In genomic region chr16:34316253-34316652, GRCm38 (mm10) we compare ENCODE assay signal across 12 mouse cellular contexts.
DNase-seq lines count a peak whose midpoint lies in the region; ATAC-seq and TF ChIP-seq lines count a peak whose summit lies in the region.
"Had no signal": no experiment of that assay in that cellular context is flagged by ENCODE, and none has a peak within 500 bp of the region (broad histone marks: within the 10 kb centered on the region; RNA-seq: fewer than 3 reads in every experiment).

No protein-coding gene starts in this region.

- no peak for TF ChIP-seq CTCF in forebrain, postnatal 0 days (IDR thresholded peaks at IDR 0.05; ENCODE audit: low read depth)

- H3K9me3 ChIP-seq in kidney, embryonic 15.5 days (replicated peaks), result no peaks in the 10 kb centered on the region
- H3K9me3 ChIP-seq in kidney, embryonic 14.5 days (ENCODE audit: control insufficient read depth, low read length), result no peaks in the 10 kb centered on the region
- H3K9me3 ChIP-seq in forebrain, postnatal 0 days (ENCODE audit: low read length), result no peaks in the 10 kb centered on the region
- no peaks in the 10 kb centered on the region for H3K9me3 ChIP-seq in midbrain, embryonic 12.5 days

- no peaks in the 10 kb centered on the region; the same call in 1 of the 2 replicates for H3K36me3 ChIP-seq in kidney, embryonic 15.5 days
- H3K36me3 ChIP-seq in kidney, embryonic 14.5 days (ENCODE audit: control insufficient read depth, insufficient read depth, low read length), result no peaks in the 10 kb centered on the region
- no peaks in the 10 kb centered on the region; the same call in none of the 2 replicates for H3K36me3 ChIP-seq in forebrain, postnatal 0 days (ENCODE audit: insufficient read depth)
- H3K36me3 ChIP-seq in midbrain, embryonic 12.5 days, result peaks cover 15% of the 10 kb centered on the region; the same call in 1 of the 2 replicates

- H3K27me3 ChIP-seq in kidney, embryonic 15.5 days, result no peaks in the 10 kb centered on the region
- no peaks in the 10 kb centered on the region for H3K27me3 ChIP-seq in kidney, embryonic 14.5 days (ENCODE audit: control insufficient read depth, insufficient read depth, low read length)
- no peaks in the 10 kb centered on the region for H3K27me3 ChIP-seq in forebrain, postnatal 0 days (ENCODE audit: insufficient read depth, low read length)
- no peaks in the 10 kb centered on the region for H3K27me3 ChIP-seq in midbrain, embryonic 12.5 days
- H3K27me3 ChIP-seq: Patski had no signal

- no peak overlapping the region for H3K4me3 ChIP-seq in kidney, embryonic 15.5 days (replicated peaks)
- no peak overlapping the region for H3K4me3 ChIP-seq in kidney, embryonic 14.5 days (ENCODE audit: low read length)
- no peak overlapping the region for H3K4me3 ChIP-seq in forebrain, postnatal 0 days (ENCODE audit: low read depth, low read length)
- H3K4me3 ChIP-seq in midbrain, embryonic 12.5 days, result no peak overlapping the region
- H3K4me3 ChIP-seq: megakaryocyte, embryonic 14.5 days had no signal

- DNase-seq in forebrain, postnatal 0 days, result no peak
- DNase-seq in retina, postnatal 1 day, result peak; percentile 52
- DNase-seq in ovary, postnatal 14 days (ENCODE audit: low spot score), result no peak
- DNase-seq: cerebellum, adult 9-11 months; kidney, postnatal 10 days; lung, embryonic 14.5 days had no signal

- 26% methylated on average over 10 of the region's 10 CpGs for WGBS in kidney, embryonic 15.5 days
- WGBS in kidney, embryonic 14.5 days, result 19% methylated on average over 10 of the region's 10 CpGs
- WGBS in forebrain, postnatal 0 days, result 21% methylated on average over 10 of the region's 10 CpGs
- 57% methylated on average over 10 of the region's 10 CpGs for WGBS in midbrain, embryonic 12.5 days

- no peak overlapping the region for H3K9ac ChIP-seq in kidney, embryonic 15.5 days
- no peak overlapping the region for H3K9ac ChIP-seq in kidney, embryonic 14.5 days (ENCODE audit: low read depth, low read length)
- H3K9ac ChIP-seq in forebrain, postnatal 0 days, result no peak overlapping the region
- H3K9ac ChIP-seq in midbrain, embryonic 12.5 days (replicated peaks), result no peak overlapping the region
- H3K9ac ChIP-seq: lung, embryonic 14.5 days had no signal

- 0 out of 2 replicates have a peak overlapping the region, but pooled peaks have one; percentile 10 for H3K27ac ChIP-seq in kidney, embryonic 15.5 days
- H3K27ac ChIP-seq in kidney, embryonic 14.5 days (ENCODE audit: low read depth, low read length), result no peak overlapping the region
- 0 out of 2 replicates have a peak overlapping the region, but pooled peaks have one; percentile 24 for H3K27ac ChIP-seq in forebrain, postnatal 0 days (ENCODE audit: low read depth, low read length)
- H3K27ac ChIP-seq in midbrain, embryonic 12.5 days (replicated peaks), result peak overlapping the region; percentile 68

- H3K4me2 ChIP-seq in kidney, embryonic 15.5 days, result no peak overlapping the region
- H3K4me2 ChIP-seq in kidney, embryonic 14.5 days (replicated peaks; ENCODE audit: low read depth, low read length), result no peak overlapping the region
- H3K4me2 ChIP-seq in forebrain, postnatal 0 days (ENCODE audit: low read depth), result no peak overlapping the region
- H3K4me2 ChIP-seq in midbrain, embryonic 12.5 days (replicated peaks), result no peak overlapping the region
- H3K4me2 ChIP-seq: lung, embryonic 14.5 days had no signal

- H3K4me1 ChIP-seq in kidney, embryonic 15.5 days, result peaks cover 18% of the 10 kb centered on the region
- H3K4me1 ChIP-seq in kidney, embryonic 14.5 days (ENCODE audit: control insufficient read depth, insufficient read depth, low read length), result peaks cover 3% of the 10 kb centered on the region; the same call in 1 of the 2 replicates
- H3K4me1 ChIP-seq in forebrain, postnatal 0 days (ENCODE audit: insufficient read depth), result peaks cover 5% of the 10 kb centered on the region; the same call in 1 of the 2 replicates
- peaks cover 17% of the 10 kb centered on the region for H3K4me1 ChIP-seq in midbrain, embryonic 12.5 days

- no peak for ATAC-seq in kidney, embryonic 15.5 days (replicated peaks; ENCODE audit: low FRiP score)
- no peak for ATAC-seq in kidney, embryonic 14.5 days (ENCODE audit: low FRiP score, low TSS enrichment)
- ATAC-seq in forebrain, postnatal 0 days, result peak; percentile 28; the same call in 1 of the 2 replicates
- ATAC-seq in midbrain, embryonic 12.5 days (ENCODE audit: low FRiP score, low read depth), result peak; percentile 66
- ATAC-seq in monocyte, adult 5-6 weeks (replicated peaks; ENCODE audit: insufficient number of reproducible peaks, low FRiP score, low TSS enrichment, poor library complexity, severe bottlenecking), result no peak
- ATAC-seq: Patski had no signal

Comparison
In these comparisons a context has a peak if more than half of its experiments do, and no peak if none do; other contexts are left out.
1. ATAC-seq: peak in forebrain, postnatal 0 days (single experiment) and midbrain, embryonic 12.5 days (single experiment); none in kidney, embryonic 15.5 days (single experiment), kidney, embryonic 14.5 days (single experiment) and monocyte, adult 5-6 weeks (single experiment).